Mouse (Mus musculus): ENCODE data around the gene Gmps. TPM values are rescaled to one million over a fixed set of nuclear protein-coding genes. Genes with fewer than 3 reads are reported as not detected.

Gene Gmps
- total RNA-seq, 1 experiment from 2014 or later, result 16.6 TPM

DNA sequence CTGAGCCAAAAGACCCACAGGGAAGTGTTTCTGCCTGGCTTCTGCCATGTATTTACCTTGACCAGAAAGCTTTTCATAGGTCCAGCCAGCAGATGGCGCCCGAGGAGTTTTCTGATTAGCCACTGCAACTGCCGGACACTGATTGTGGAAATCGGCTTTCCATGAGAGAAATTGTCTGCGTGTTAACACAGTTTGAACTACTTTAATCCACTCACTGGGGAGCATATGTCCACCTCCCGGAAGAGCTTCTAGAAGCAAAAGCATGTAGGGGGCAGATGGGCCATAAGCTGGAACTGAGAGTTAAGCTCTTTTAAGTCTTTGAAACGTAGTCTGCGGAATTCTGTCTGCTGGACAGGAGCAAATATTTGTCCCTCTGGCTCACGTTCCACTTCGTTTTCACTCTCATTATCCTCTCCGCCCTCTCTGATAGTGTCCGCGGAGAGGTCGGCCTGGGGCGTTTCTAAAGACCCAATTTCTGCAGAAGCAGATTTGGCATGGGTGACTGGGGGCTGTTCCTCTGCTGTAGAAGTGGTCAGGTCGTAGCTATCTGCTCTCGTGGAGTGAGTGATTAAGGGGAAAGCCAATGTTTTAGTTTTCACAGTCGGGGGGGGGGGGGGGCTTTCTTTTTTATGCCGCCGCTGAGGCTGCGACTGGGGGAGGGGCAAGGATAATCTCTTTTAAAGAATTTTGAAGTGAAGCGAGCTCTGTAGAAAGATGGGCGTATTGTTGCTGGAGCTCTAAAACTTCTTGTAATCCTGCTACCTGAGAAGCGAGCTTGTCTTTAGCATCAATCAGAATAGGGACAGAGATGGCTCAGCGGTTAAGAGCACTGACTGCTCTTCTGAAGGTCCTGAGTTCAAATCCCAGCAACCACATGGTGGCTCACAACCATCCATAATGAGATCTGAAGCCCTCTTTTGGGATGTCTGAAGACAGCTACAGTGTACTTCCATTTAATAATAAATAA, 64.2 kb downstream of the Gmps start:
- ATAC-seq (ENCODE audit: extremely low read depth, insufficient number of reproducible peaks, low FRiP score, poor library complexity, severe bottlenecking), result no peak

Other genes starting within 250 kb of the Gmps start
- not detected in 2 replicates for gene Plch1, start 76.6 kb upstream of the Gmps start, total RNA-seq (2017)
- 4.7 and 8.8 TPM in 2 replicates for gene E130311K13Rik, start 46.6 kb upstream of the Gmps start, total RNA-seq (2017)
- gene Slc33a1, start 11.3 kb upstream of the Gmps start, total RNA-seq (2017), result 7.4 and 12.5 TPM in 2 replicates
- under 0.01 TPM in 1 of 2 replicates, not detected in the other for gene Vmn2r1, start 105.4 kb downstream of the Gmps start, total RNA-seq (2017)
- gene Vmn2r2, start 165.8 kb downstream of the Gmps start, total RNA-seq (2017), result 0.25 TPM in 1 of 2 replicates, not detected in the other